Comparison of ENCODE assay signal across 8 mouse cellular contexts in the genomic region with DNA sequence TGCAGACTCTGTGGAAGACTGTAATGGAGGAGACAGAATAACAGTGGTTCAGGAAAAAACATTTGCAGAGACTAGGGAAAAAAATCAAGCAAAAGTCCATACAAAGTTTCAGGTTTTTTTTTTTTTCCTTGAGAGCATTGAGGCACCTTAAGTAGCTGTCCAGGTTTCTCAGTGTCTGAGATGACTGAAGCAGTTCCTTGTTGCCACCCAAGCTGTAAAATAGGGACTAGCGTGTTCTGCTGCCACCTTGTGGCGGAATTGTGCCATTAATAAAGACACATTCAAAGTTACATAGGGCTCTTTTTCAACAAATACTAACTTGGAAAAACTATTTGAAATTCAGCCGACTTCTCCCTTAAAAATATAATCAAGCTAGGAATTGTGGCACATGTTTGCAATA.
DNase-seq lines count a peak whose midpoint lies in the region.

No protein-coding gene starts in this region.

- DNase-seq in A20 (ENCODE audit: low read depth, low spot score): peak; percentile 70
- peak; percentile 78 for DNase-seq in ES-CJ7 (ENCODE audit: low read depth, low spot score)
- peak; percentile 46 for DNase-seq in cerebellum, adult 11-12 months
- DNase-seq in frontal cortex, postnatal 25 days (ENCODE audit: low spot score in 2 of 2): peak; percentile 70 to 72
- DNase-seq in kidney, postnatal 36 days: peak; percentile 82 to 90
- peak; percentile 67 to 77 for DNase-seq in lung, adult 18-20 months
- peak; percentile 85 to 88 for DNase-seq in right cerebral cortex, postnatal 10 days (ENCODE audit: low spot score in 2 of 2)
- peak; percentile 83 for DNase-seq in urinary bladder, postnatal 14 days (ENCODE audit: low spot score)

Comparison
In these comparisons a context has a peak if more than half of its experiments do, and no peak if none do; other contexts are left out.
1. Peak in every context shown above with its lines: DNase-seq.